Mouse (Mus musculus): ENCODE data around the gene Wnt7b.

- no peak for TF ChIP-seq CTCF (IDR thresholded peaks at IDR 0.05; ENCODE audit: borderline replicate concordance, extremely low read depth, insufficient read depth, insufficient read length)
- no peak for TF ChIP-seq POLR2A (IDR thresholded peaks at IDR 0.05; ENCODE audit: borderline replicate concordance, extremely low read depth, insufficient read depth, insufficient read length, poor library complexity, severe bottlenecking)
These were observed 88.1 kb downstream of the Wnt7b start for GRCm38 (mm10) chr15:85494163-85494621.
